Mouse (Mus musculus): Measurements from ENCODE around the gene Nr1d1.

GRCm38 (mm10) chr11:98725926-98726506 lies 49.1 kb downstream of the Nr1d1 start:
- TF ChIP-seq TBP (IDR thresholded peaks at IDR 0.05; ENCODE audit: low read depth, low read length), result no peak
- no peak for TF ChIP-seq USF1 (IDR thresholded peaks at IDR 0.05; ENCODE audit: low read depth, low read length)
- TF ChIP-seq CTCF (IDR thresholded peaks at IDR 0.05 in 2 of 3, conservative IDR thresholded peaks at IDR 0.05 in 1 of 3; ENCODE audit: control insufficient read depth in 1 of 3, insufficient read depth in 1 of 3, low read depth in 2 of 3, low read length in 3 of 3, poor library complexity in 1 of 3, severe bottlenecking in 1 of 3), result no peak
- no peak for TF ChIP-seq POLR2AphosphoS5 (IDR thresholded peaks at IDR 0.05; ENCODE audit: borderline replicate concordance, low read depth, low read length)

Measured in MEL (cell line).